Mouse (Mus musculus): ENCODE measurements around the gene Zpbp2. TPM values are rescaled to one million over a fixed set of nuclear protein-coding genes. Genes with fewer than 3 reads are reported as not detected.

Gene Zpbp2
- total and polyA plus RNA-seq, 2 experiments from 2014 or later, result 0.45 TPM; not detected in 1

DNA sequence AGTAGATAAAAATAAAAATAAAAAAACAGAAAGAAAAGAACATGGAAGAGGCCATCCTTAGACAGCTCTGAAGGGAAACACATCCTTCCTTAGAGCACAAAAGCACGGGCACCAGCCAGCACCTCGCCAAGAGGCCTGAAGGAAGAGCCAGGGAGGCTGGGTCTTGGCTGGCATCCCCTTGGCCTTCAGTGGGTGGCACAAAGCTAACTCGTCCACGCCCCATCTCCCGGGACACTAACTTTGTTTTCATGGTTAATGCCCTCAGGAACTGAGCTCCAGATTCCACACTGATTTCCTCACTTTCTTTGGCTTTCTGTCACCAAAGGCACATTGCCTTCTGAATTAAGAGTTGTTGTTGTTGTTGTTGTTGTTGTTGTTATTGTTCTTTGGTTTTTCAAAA, 26.9 kb downstream of the Zpbp2 start:
- ATAC-seq (no peak), DNase-seq (ENCODE audit: low spot score) (peak; percentile 34)
- H3K36me3 ChIP-seq (ENCODE audit: insufficient read depth, low read length), result peaks cover 8% of the 10 kb centered on the region; the same call in 1 of the 2 replicates
- WGBS, result 53% methylated on average over 5 of the region's 5 CpGs
- H3K27ac ChIP-seq, result no peak overlapping the region
- no peak overlapping the region for H3K4me2 ChIP-seq (ENCODE audit: low read depth, low read length)
- TF ChIP-seq CTCF (IDR thresholded peaks at IDR 0.05; ENCODE audit: low read depth), result no peak
- H3K9me3 ChIP-seq (ENCODE audit: low read length), result no peaks in the 10 kb centered on the region
- H3K4me3 ChIP-seq (ENCODE audit: low read length), result no peak overlapping the region
- H3K27me3 ChIP-seq (ENCODE audit: insufficient read depth, low read length), result no peaks in the 10 kb centered on the region
- H3K4me1 ChIP-seq (ENCODE audit: insufficient read depth, low read length), result no peaks in the 10 kb centered on the region
- no peak overlapping the region for H3K9ac ChIP-seq (replicated peaks; ENCODE audit: low read length)

DNA sequence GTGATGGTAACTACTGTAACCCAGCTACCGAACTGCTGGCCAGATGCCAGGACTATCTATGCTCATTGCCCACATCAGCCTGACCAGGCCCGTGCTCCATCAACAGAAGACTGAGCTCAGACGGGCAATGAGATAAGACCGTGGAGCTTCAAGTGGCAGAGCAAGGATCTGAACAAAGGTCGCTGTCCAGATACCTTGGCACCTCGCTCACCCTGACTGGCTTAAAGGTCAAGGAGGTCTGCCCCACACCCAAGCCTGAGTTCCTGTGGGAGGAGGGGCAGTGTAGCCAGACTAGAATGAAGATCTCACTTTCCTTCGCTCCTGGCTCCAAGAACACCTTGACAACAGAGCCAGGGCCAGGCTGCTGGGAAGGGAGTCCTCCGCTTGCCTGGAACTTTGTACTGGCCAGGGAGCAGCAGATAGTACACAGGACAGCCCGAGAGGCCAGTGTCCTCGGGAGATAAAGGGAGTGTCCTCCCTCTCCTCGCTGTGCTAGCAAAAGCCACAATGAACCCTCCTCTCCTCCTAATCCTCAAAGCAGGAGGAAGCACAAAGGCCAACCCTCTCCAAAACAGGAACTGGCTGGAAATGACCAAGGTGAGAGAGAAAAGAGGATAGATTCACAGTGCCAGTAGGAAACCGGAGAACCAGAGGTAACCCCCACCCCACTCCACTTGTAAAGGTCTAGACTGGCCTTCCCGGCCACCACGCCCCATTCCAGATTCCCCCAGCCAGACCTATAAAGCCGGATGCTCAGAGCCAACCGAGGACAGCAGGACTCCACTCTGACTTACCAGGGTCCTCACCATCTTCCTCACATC, 29.6 kb downstream of the Zpbp2 start:
- 76% methylated on average over 16 of the region's 16 CpGs for WGBS
- no peaks in the 10 kb centered on the region for H3K27me3 ChIP-seq (ENCODE audit: insufficient read depth, low read length)
- no peaks in the 10 kb centered on the region for H3K9me3 ChIP-seq (ENCODE audit: low read length)
- no peak overlapping the region for H3K27ac ChIP-seq
- peaks cover 8% of the 10 kb centered on the region for H3K4me1 ChIP-seq (ENCODE audit: insufficient read depth, low read length)
- DNase-seq (ENCODE audit: low spot score) (no peak), ATAC-seq (no peak)
- no peak overlapping the region for H3K9ac ChIP-seq (replicated peaks; ENCODE audit: low read length)
- no peak overlapping the region for H3K4me2 ChIP-seq (ENCODE audit: low read depth, low read length)
- peaks cover 16% of the 10 kb centered on the region; the same call in 1 of the 2 replicates for H3K36me3 ChIP-seq (ENCODE audit: insufficient read depth, low read length)
- H3K4me3 ChIP-seq (ENCODE audit: low read length), result no peak overlapping the region
- TF ChIP-seq CTCF (IDR thresholded peaks at IDR 0.05; ENCODE audit: low read depth), result no peak

DNA sequence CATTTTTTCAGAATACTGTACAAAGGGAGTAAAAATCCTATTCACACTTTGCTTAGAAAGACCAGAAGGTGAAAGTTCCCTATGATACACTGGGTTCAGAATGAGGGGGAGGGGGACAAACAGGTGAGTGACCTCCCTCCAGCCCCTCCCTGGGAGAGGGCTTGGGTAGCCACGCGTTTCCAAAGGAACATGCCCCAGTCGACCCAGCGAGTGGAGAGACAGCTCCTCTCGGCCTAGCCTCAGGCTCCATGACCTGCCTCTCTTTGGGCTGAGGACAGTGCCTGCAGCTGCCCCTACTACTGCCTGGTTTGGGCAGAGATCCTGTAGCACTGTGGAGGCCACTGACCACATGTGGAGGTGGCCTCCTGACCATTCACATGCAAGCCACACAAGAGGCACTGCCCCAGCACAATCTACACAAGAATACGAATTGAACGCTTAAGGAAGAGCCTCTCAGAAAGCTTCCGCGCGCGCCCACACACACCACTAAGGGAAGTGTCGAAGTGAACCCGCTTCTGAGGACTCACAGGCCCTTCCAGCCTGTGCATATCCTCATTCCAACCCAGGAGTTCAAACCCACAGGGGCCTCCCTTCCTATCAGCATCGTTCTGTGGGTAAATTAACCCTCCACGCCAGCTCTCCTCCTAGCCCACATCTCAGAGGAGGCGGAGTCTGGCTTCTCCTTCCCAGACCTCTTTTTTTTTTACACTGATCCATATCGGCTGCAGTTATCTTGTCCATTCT, 30.6 kb downstream of the Zpbp2 start:
- no peak overlapping the region for H3K27ac ChIP-seq
- 64% methylated on average over 17 of the region's 17 CpGs for WGBS
- no peak overlapping the region for H3K9ac ChIP-seq (replicated peaks; ENCODE audit: low read length)
- no peak for ATAC-seq
- peaks cover 18% of the 10 kb centered on the region for H3K4me1 ChIP-seq (ENCODE audit: insufficient read depth, low read length)
- H3K27me3 ChIP-seq (ENCODE audit: insufficient read depth, low read length), result no peaks in the 10 kb centered on the region
- H3K4me2 ChIP-seq (ENCODE audit: low read depth, low read length), result no peak overlapping the region
- peaks cover 16% of the 10 kb centered on the region; the same call in 1 of the 2 replicates for H3K36me3 ChIP-seq (ENCODE audit: insufficient read depth, low read length)
- no peak for TF ChIP-seq CTCF (IDR thresholded peaks at IDR 0.05; ENCODE audit: low read depth)
- H3K9me3 ChIP-seq (ENCODE audit: low read length), result no peaks in the 10 kb centered on the region
- DNase-seq (ENCODE audit: low spot score), result no peak
- H3K4me3 ChIP-seq (ENCODE audit: low read length), result no peak overlapping the region

DNA sequence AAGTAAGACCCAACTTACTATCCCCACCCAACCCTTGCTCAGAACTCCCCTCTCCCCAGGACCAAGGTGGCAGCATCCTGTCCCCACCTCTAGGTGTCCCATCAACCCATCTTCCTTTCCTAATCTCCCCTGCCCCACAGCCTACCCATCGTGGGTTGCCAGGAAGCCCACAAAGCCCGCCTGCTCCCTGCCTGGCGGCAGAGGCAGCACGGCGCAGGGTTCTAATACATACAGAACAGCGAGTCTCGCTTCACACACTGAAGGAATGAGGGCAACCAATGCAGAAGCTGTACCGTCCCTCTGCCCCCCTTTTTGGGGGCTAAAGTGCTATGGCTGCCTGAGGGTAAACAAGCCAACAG, 31.1 kb downstream of the Zpbp2 start:
- 86% methylated on average over 8 of the region's 8 CpGs for WGBS
- no peak overlapping the region for H3K9ac ChIP-seq (replicated peaks; ENCODE audit: low read length)
- TF ChIP-seq CTCF (IDR thresholded peaks at IDR 0.05; ENCODE audit: low read depth), result no peak
- no peak for ATAC-seq
- H3K4me1 ChIP-seq (ENCODE audit: insufficient read depth, low read length), result peaks cover 18% of the 10 kb centered on the region
- H3K27ac ChIP-seq, result no peak overlapping the region
- H3K9me3 ChIP-seq (ENCODE audit: low read length), result no peaks in the 10 kb centered on the region
- H3K4me2 ChIP-seq (ENCODE audit: low read depth, low read length), result no peak overlapping the region
- peaks cover 16% of the 10 kb centered on the region; the same call in 1 of the 2 replicates for H3K36me3 ChIP-seq (ENCODE audit: insufficient read depth, low read length)
- H3K4me3 ChIP-seq (ENCODE audit: low read length), result no peak overlapping the region
- DNase-seq (ENCODE audit: low spot score), result no peak
- H3K27me3 ChIP-seq (ENCODE audit: insufficient read depth, low read length), result no peaks in the 10 kb centered on the region

DNA sequence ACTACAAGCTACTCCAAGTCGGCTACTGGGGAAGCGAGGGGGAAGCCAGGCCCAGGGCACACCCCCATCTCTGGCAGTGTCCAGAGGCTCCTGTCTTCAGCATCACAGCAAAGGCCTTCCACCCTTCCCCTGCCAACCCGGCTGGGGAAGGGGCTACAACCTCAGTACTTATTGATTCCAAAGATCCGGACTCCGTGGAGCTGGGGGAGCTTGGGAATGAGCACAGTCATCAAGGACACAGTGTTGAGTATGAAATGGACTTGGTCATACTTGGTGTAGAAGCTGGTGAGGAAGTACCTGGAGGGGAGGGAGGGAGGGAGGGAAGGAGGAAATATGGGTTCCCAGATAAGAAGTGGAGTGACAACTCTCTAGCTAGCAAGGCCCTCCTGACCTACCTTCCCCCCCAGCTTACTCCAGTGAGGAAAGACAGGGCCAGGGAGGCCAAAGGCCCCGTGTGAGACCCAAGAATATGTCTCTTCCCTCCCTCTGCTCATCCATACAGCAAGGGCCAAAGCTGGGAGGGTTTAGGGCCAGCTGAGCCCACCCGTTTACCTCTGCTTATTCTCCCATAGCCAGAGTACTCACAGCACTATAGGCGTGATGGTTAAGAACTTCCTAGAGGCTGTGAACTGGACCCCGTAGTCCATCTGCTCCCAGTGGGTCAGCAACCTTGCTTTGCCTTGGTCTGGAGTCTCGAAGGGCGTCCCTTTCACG, 31.8 kb downstream of the Zpbp2 start:
- no peak for TF ChIP-seq CTCF (IDR thresholded peaks at IDR 0.05; ENCODE audit: low read depth)
- H3K27me3 ChIP-seq (ENCODE audit: insufficient read depth, low read length), result no peaks in the 10 kb centered on the region
- no peaks in the 10 kb centered on the region for H3K9me3 ChIP-seq (ENCODE audit: low read length)
- H3K4me3 ChIP-seq (ENCODE audit: low read length), result no peak overlapping the region
- ATAC-seq (no peak), DNase-seq (ENCODE audit: low spot score) (no peak)
- H3K9ac ChIP-seq (replicated peaks; ENCODE audit: low read length), result no peak overlapping the region
- H3K27ac ChIP-seq, result no peak overlapping the region
- H3K36me3 ChIP-seq (ENCODE audit: insufficient read depth, low read length), result peaks cover 16% of the 10 kb centered on the region; the same call in 1 of the 2 replicates
- 86% methylated on average over 12 of the region's 12 CpGs for WGBS
- H3K4me2 ChIP-seq (ENCODE audit: low read depth, low read length), result no peak overlapping the region
- peaks cover 22% of the 10 kb centered on the region for H3K4me1 ChIP-seq (ENCODE audit: insufficient read depth, low read length)

DNA sequence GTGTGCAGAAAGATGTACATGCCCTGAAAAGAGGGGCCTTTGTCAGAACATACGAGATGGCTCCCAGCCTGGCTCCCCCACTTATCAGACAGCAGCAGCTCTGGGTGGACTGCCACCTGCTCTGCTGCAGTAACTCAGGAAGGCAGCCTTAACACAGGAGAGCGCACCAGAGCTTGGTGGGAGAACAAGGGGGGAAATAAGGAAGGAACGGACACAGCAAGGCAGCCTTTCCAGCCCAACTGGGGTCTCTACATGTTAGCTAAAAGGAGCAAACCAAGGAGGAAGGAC, 32.3 kb downstream of the Zpbp2 start:
- Histone ChIP-seq H3K27me3 (ENCODE audit: insufficient read depth, low read length) (no peaks in the 10 kb centered on the region), H3K36me3 (ENCODE audit: insufficient read depth, low read length) (peaks cover 16% of the 10 kb centered on the region; the same call in 1 of the 2 replicates), H3K9ac (replicated peaks; ENCODE audit: low read length) (no peak overlapping the region), H3K4me1 (ENCODE audit: insufficient read depth, low read length) (peaks cover 26% of the 10 kb centered on the region), H3K4me3 (ENCODE audit: low read length) (no peak overlapping the region), H3K9me3 (ENCODE audit: low read length) (no peaks in the 10 kb centered on the region), H3K27ac (no peak overlapping the region), H3K4me2 (ENCODE audit: low read depth, low read length) (no peak overlapping the region)
- DNase-seq (ENCODE audit: low spot score), result no peak
- ATAC-seq, result no peak
- 87% methylated on average over 3 of the region's 3 CpGs for WGBS
- TF ChIP-seq CTCF (IDR thresholded peaks at IDR 0.05; ENCODE audit: low read depth), result no peak

All from hindbrain, postnatal 0 days (tissue).